Mouse (Mus musculus) erythroblast, embryonic 14.5 days (primary cell): ENCODE data around the gene Lrrc38.

Experiments used
- GATA1 ChIP-seq: IDR thresholded peaks from 2 replicates; pipeline ENCODE4 v1.6.1; 2012; ENCODE audit warnings: low read length, inconsistent platforms, mixed read lengths
- TAL1 ChIP-seq: IDR thresholded peaks from 3 replicates; pipeline ENCODE4 v1.6.1; 2012; ENCODE audit warnings: low read length, inconsistent platforms, mixed read lengths

DNA sequence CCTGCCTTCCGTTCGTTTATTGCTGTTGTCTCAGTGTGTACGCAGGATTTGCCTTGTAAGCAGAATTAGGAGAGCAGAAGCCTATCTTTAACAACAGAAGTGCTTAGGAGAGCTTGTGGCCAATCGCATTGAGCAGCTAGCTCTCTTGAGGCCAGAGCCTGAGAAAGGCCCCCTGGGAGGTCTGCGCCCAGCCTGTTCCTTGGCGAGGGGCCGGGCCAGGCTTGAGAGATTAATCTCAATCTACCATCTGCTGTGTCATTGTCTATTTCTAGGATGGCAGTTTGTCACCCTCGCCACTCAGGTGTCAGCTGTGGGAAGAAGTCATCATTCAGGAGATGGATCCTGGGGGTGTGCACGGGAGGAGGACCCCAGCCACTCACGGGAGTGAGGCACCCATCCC is 12.0 kb downstream of the Lrrc38 start:
- TF ChIP-seq GATA1: no peak
- TF ChIP-seq TAL1: no peak
